Mouse (Mus musculus) kidney, embryonic 14.5 days (tissue): ENCODE results near the gene Gm45208. TPM values are rescaled to one million over a fixed set of nuclear protein-coding genes. Genes with fewer than 3 reads are reported as not detected.

ENCODE experiments used
- ATAC-seq: fragments of 200-750 bp; cut with Nextera tagmentation; 2 replicates; pipeline ENCODE4 v1.8.0; 2017; ENCODE audit warnings: moderate number of reproducible peaks, mild to moderate bottlenecking, moderate TSS enrichment, moderate library complexity; ENCODE audit not compliant: low FRiP score, low TSS enrichment
- H3K27ac ChIP-seq: fragments of 300-500 bp; sonication (generic); 2 replicates; pipeline ENCODE4 v1.5.1; 2014; ENCODE audit warnings: low read depth, mild to moderate bottlenecking, low read length, moderate library complexity, mixed read lengths
- H3K27me3 ChIP-seq: fragments of 300-500 bp; sonication (generic); 2 replicates; pipeline ENCODE4 v1.6.1; 2014; ENCODE audit warnings: mild to moderate bottlenecking, low read length; ENCODE audit not compliant: control insufficient read depth, insufficient read depth
- H3K36me3 ChIP-seq: fragments of 300-500 bp; sonication (generic); 2 replicates; pipeline ENCODE4 v1.6.1; 2014; ENCODE audit warnings: low read length, mixed read lengths; ENCODE audit not compliant: control insufficient read depth, insufficient read depth
- H3K4me1 ChIP-seq: fragments of 300-500 bp; sonication (generic); 2 replicates; pipeline ENCODE4 v1.6.1; 2014; ENCODE audit warnings: low read length, mixed read lengths; ENCODE audit not compliant: control insufficient read depth, insufficient read depth
- H3K4me2 ChIP-seq: fragments of 300-500 bp; sonication (generic); replicated peaks from 2 replicates; pipeline ENCODE4 v1.6.1; 2014; ENCODE audit warnings: low read depth, mild to moderate bottlenecking, low read length
- H3K4me3 ChIP-seq: fragments of 300-500 bp; sonication (generic); 2 replicates; pipeline ENCODE4 v1.5.1; 2014; ENCODE audit warnings: mild to moderate bottlenecking, low read length
- H3K9ac ChIP-seq: fragments of 300-500 bp; sonication (generic); 2 replicates; pipeline ENCODE4 v1.6.1; 2014; ENCODE audit warnings: low read depth, mild to moderate bottlenecking, low read length, moderate library complexity
- H3K9me3 ChIP-seq: fragments of 300-500 bp; sonication (generic); 2 replicates; pipeline ENCODE4 v1.6.1; 2016; ENCODE audit warnings: low read length; ENCODE audit not compliant: control insufficient read depth
- WGBS: fragments of 180-500 bp; shearing (Covaris S2); extraction: QIAGEN DNeasy Blood & Tissue Kit; methylation state at CpG from one replicate; pipeline ENCODE4 v1.1.7; 2014; 5-methylcytosine and 5-hydroxymethylcytosine counted together
- polyA plus RNA-seq: library from polyadenylated mRNA; unstranded; fragments of >200 nt; fragmentation: Nextera tagmentation; extraction: Ambion mirVana; gene quantifications from 2 replicates; pipeline ENCODE4 v1.2.1, GENCODE M21; 2014

Gene Gm45208
- polyA plus RNA-seq, 1 experiment from 2014 or later = not detected

- peak within 1 kb of the TSS; percentile 60 for H3K4me3 ChIP-seq
- no peaks in the 10 kb centered on the region for H3K27me3 ChIP-seq
- 27% methylated on average over 38 of the region's 38 CpGs for WGBS
- peak; percentile 97 for ATAC-seq
- H3K27ac ChIP-seq = peak within 1 kb of the TSS; percentile 47; the same call in 1 of the 2 replicates
- peak within 1 kb of the TSS; percentile 55 for H3K4me2 ChIP-seq
- H3K9ac ChIP-seq = peak within 1 kb of the TSS; percentile 68
- H3K4me1 ChIP-seq = no peaks in the 10 kb centered on the region
- no peaks in the 10 kb centered on the region for H3K9me3 ChIP-seq
- H3K36me3 ChIP-seq = peaks cover 3% of the 10 kb centered on the region; the same call in 1 of the 2 replicates
Measured at GRCm38 (mm10) chrX:7762137-7762920, 40.3 kb downstream of the Gm45208 start, which contains the start of gene Tfe3. Gene Tfe3, plus strand, starts transcription at chrX:7762560.

- ATAC-seq = peak; percentile 9; the same call in 1 of the 2 replicates
- WGBS = 26% methylated on average over 21 of the region's 21 CpGs
- peak overlapping the region; percentile 47; the same call in 1 of the 2 replicates for H3K27ac ChIP-seq
Measured at GRCm38 (mm10) chrX:7762921-7763197, 40.8 kb downstream of the Gm45208 start.

GRCm38 (mm10) chrX:7763631-7764393, 41.8 kb downstream of the Gm45208 start:
- Histone ChIP-seq H3K4me2 (peak overlapping the region; percentile 55), H3K9ac (peak overlapping the region; percentile 68), H3K27ac (peak overlapping the region; percentile 30; the same call in 1 of the 2 replicates), H3K9me3 (no peaks in the 10 kb centered on the region), H3K27me3 (no peaks in the 10 kb centered on the region), H3K4me1 (no peaks in the 10 kb centered on the region), H3K36me3 (peaks cover 4% of the 10 kb centered on the region; the same call in 1 of the 2 replicates), H3K4me3 (peak overlapping the region; percentile 60)
- 17% methylated on average over 22 of the region's 22 CpGs for WGBS
- ATAC-seq = no peak; the same call in 1 of the 2 replicates

More at GRCm38 (mm10) chrX:7762921-7763197, 40.8 kb downstream of the Gm45208 start:
- peak overlapping the region; percentile 68 for H3K9ac ChIP-seq
- no peaks in the 10 kb centered on the region for H3K27me3 ChIP-seq
- no peaks in the 10 kb centered on the region for H3K4me1 ChIP-seq
- peak overlapping the region; percentile 60 for H3K4me3 ChIP-seq
- H3K36me3 ChIP-seq = peaks cover 3% of the 10 kb centered on the region; the same call in 1 of the 2 replicates
- no peaks in the 10 kb centered on the region for H3K9me3 ChIP-seq
- H3K4me2 ChIP-seq = peak overlapping the region; percentile 55

- H3K4me3 ChIP-seq = peak overlapping the region; percentile 60
- H3K4me2 ChIP-seq = peak overlapping the region; percentile 55
- 28% methylated on average over 9 of the region's 9 CpGs for WGBS
- peak overlapping the region; percentile 68; the same call in 1 of the 2 replicates for H3K9ac ChIP-seq
- peaks cover 6% of the 10 kb centered on the region; the same call in 1 of the 2 replicates for H3K36me3 ChIP-seq
- no peak overlapping the region for H3K27ac ChIP-seq
- H3K27me3 ChIP-seq = no peaks in the 10 kb centered on the region
- H3K9me3 ChIP-seq = no peaks in the 10 kb centered on the region
- no peaks in the 10 kb centered on the region for H3K4me1 ChIP-seq
- no peak for ATAC-seq
Measured at GRCm38 (mm10) chrX:7764657-7765280, 42.7 kb downstream of the Gm45208 start.

- Histone ChIP-seq H3K4me2 (peak overlapping the region; percentile 55), H3K36me3 (peaks cover 6% of the 10 kb centered on the region; the same call in 1 of the 2 replicates), H3K27ac (no peak overlapping the region), H3K27me3 (no peaks in the 10 kb centered on the region), H3K4me3 (peak overlapping the region; percentile 60), H3K9ac (no peak overlapping the region), H3K9me3 (no peaks in the 10 kb centered on the region), H3K4me1 (no peaks in the 10 kb centered on the region)
- 33% methylated on average over 13 of the region's 13 CpGs for WGBS
- no peak for ATAC-seq
Measured at GRCm38 (mm10) chrX:7765281-7765670, 43.2 kb downstream of the Gm45208 start.

GRCm38 (mm10) chrX:7765764-7766163, 43.7 kb downstream of the Gm45208 start:
- H3K27ac ChIP-seq = no peak overlapping the region
- no peaks in the 10 kb centered on the region for H3K27me3 ChIP-seq
- H3K9ac ChIP-seq = peak overlapping the region; percentile 31; the same call in 1 of the 2 replicates
- peaks cover 8% of the 10 kb centered on the region; the same call in 1 of the 2 replicates for H3K36me3 ChIP-seq
- H3K4me1 ChIP-seq = no peaks in the 10 kb centered on the region
- H3K9me3 ChIP-seq = no peaks in the 10 kb centered on the region
- peak; percentile 56 for ATAC-seq
- 23% methylated on average over 11 of the region's 11 CpGs for WGBS
- peak overlapping the region; percentile 60 for H3K4me3 ChIP-seq
- peak overlapping the region; percentile 55 for H3K4me2 ChIP-seq

GRCm38 (mm10) chrX:7769302-7770017, 47.4 kb downstream of the Gm45208 start:
- no peak for ATAC-seq
- H3K4me2 ChIP-seq = no peak overlapping the region
- no peaks in the 10 kb centered on the region for H3K27me3 ChIP-seq
- no peaks in the 10 kb centered on the region for H3K9me3 ChIP-seq
- H3K4me1 ChIP-seq = no peaks in the 10 kb centered on the region
- H3K27ac ChIP-seq = no peak overlapping the region
- whole genome bisulfite sequencing = 93% methylated on average over 7 of the region's 7 CpGs
- no peak overlapping the region for H3K9ac ChIP-seq
- H3K36me3 ChIP-seq = peaks cover 30% of the 10 kb centered on the region; the same call in 1 of the 2 replicates
- H3K4me3 ChIP-seq = no peak overlapping the region

- no peak overlapping the region for H3K9ac ChIP-seq
- WGBS = 58% methylated on average over 2 of the region's 2 CpGs
- ATAC-seq = no peak
- H3K27ac ChIP-seq = no peak overlapping the region
- H3K4me2 ChIP-seq = no peak overlapping the region
- H3K9me3 ChIP-seq = no peaks in the 10 kb centered on the region
- peaks cover 27% of the 10 kb centered on the region; the same call in 1 of the 2 replicates for H3K36me3 ChIP-seq
- H3K4me3 ChIP-seq = no peak overlapping the region
- no peaks in the 10 kb centered on the region for H3K4me1 ChIP-seq
- no peaks in the 10 kb centered on the region for H3K27me3 ChIP-seq
Measured at GRCm38 (mm10) chrX:7772766-7773165, 50.7 kb downstream of the Gm45208 start.
